ENCODE assay signal across 13 mouse cellular contexts in the genomic region with DNA sequence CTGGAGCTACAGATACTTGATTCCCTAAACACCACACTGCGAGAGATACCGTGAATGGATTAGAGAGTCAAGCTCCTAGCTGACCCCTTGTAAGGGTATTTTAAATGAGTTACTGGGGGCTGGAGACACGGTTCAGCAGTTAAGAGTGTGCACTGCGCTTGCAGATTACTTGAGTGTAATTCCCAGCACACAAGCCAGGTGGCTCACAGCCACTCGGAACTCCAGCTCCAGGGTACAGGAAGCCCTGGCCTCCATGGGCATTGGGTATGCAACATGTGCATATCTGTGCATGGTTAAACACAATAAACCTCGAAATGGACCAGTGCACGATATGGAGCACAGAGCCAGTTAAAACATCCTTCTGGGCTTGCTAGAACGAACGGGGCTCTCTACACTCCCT. TPM values are rescaled to one million over a fixed set of nuclear protein-coding genes. Genes with fewer than 3 reads are reported as not detected.
DNase-seq lines count a peak whose midpoint lies in the region; ATAC-seq and TF ChIP-seq lines count a peak whose summit lies in the region.
"Had no signal": no experiment of that assay in that cellular context is flagged by ENCODE, and none has a peak within 500 bp of the region (broad histone marks: within the 10 kb centered on the region; RNA-seq: fewer than 3 reads in every experiment).

No protein-coding gene starts in this region.

- dilution Hi-C loops in CH12.LX (cut with MboI; ENCODE audit: extremely low pct_ligation_motif_present, extremely low pct_unique_long_range_greater_than_20kb, low sequenced_read_pairs): no loop called here

- no peak overlapping the region for H3K27ac ChIP-seq in heart, embryonic 11.5 days (ENCODE audit: low read depth, low read length)
- H3K27ac ChIP-seq in liver, embryonic 14.5 days: no peak overlapping the region
- H3K27ac ChIP-seq in liver, embryonic 11.5 days (ENCODE audit: low read depth, low read length): no peak overlapping the region
- H3K27ac ChIP-seq in CH12.LX (ENCODE audit: insufficient read depth, low read depth): no peak overlapping the region
- H3K27ac ChIP-seq: lung, embryonic 15.5 days; midbrain, embryonic 15.5 days; neural tube, embryonic 15.5 days had no signal

- H3K27me3 ChIP-seq in heart, embryonic 11.5 days (ENCODE audit: control insufficient read depth, insufficient read depth, low read length): no peaks in the 10 kb centered on the region
- no peaks in the 10 kb centered on the region for H3K27me3 ChIP-seq in liver, embryonic 14.5 days (ENCODE audit: control insufficient read depth, insufficient read depth, low read length)
- no peaks in the 10 kb centered on the region for H3K27me3 ChIP-seq in liver, embryonic 11.5 days (replicated peaks; ENCODE audit: control insufficient read depth, insufficient read depth, low read length)
- H3K27me3 ChIP-seq in CH12.LX (replicated peaks): no peaks in the 10 kb centered on the region
- H3K27me3 ChIP-seq: lung, embryonic 15.5 days; midbrain, embryonic 15.5 days; neural tube, embryonic 15.5 days had no signal

- no peaks in the 10 kb centered on the region for H3K79me2 ChIP-seq in CH12.LX (replicated peaks; ENCODE audit: control insufficient read depth, extremely low read depth, insufficient read depth, poor library complexity, severe bottlenecking)

- no peak for ATAC-seq in heart, embryonic 11.5 days (replicated peaks; ENCODE audit: insufficient number of reproducible peaks, low FRiP score, low TSS enrichment)
- no peak for ATAC-seq in liver, embryonic 14.5 days (ENCODE audit: insufficient read depth)
- ATAC-seq in liver, embryonic 11.5 days (replicated peaks; ENCODE audit: low FRiP score): no peak
- no peak for ATAC-seq in cerebellum, adult (ENCODE audit: insufficient number of reproducible peaks, low FRiP score, low TSS enrichment)
- ATAC-seq: activated CD4-positive, CD25-positive, alpha-beta regulatory T cell, adult 4 months; midbrain, embryonic 15.5 days had no signal

- in situ Hi-C loops in CH12.LX (cut with MboI; ENCODE audit: low pct_ligation_motif_present, low pct_unique_long_range_greater_than_20kb, low sequenced_read_pairs): no loop called here

- no peak for TF ChIP-seq POLR2A in CH12.LX (IDR thresholded peaks at IDR 0.05; ENCODE audit: low read depth, low read length)

- TF ChIP-seq EP300 in liver, embryonic 14.5 days (IDR thresholded peaks at IDR 0.05; ENCODE audit: low read depth): no peak
- no peak for TF ChIP-seq EP300 in CH12.LX (IDR thresholded peaks at IDR 0.05; ENCODE audit: low read length)

- TF ChIP-seq RAD21 in CH12.LX (IDR thresholded peaks at IDR 0.05; ENCODE audit: low read depth, low read length): no peak

- H3K4me3 ChIP-seq in heart, embryonic 11.5 days (ENCODE audit: low read depth, low read length): no peak overlapping the region
- no peak overlapping the region for H3K4me3 ChIP-seq in liver, embryonic 14.5 days (ENCODE audit: insufficient read depth in 1 of 2, low read depth in 2 of 2, low read length in 2 of 2)
- H3K4me3 ChIP-seq in liver, embryonic 11.5 days (ENCODE audit: low read depth, low read length): no peak overlapping the region
- H3K4me3 ChIP-seq in CH12.LX (replicated peaks in 1 of 3; ENCODE audit: low read depth in 2 of 3, low read length in 2 of 3, poor library complexity in 1 of 3): no peak overlapping the region
- H3K4me3 ChIP-seq: lung, embryonic 15.5 days; midbrain, embryonic 15.5 days; neural tube, embryonic 15.5 days had no signal

- H3K4me1 ChIP-seq in heart, embryonic 11.5 days (ENCODE audit: control insufficient read depth, insufficient read depth, low read length): no peaks in the 10 kb centered on the region
- no peaks in the 10 kb centered on the region for H3K4me1 ChIP-seq in liver, embryonic 14.5 days (replicated peaks; ENCODE audit: control insufficient read depth in 2 of 2, insufficient read depth in 2 of 2, low read length in 1 of 2)
- no peaks in the 10 kb centered on the region for H3K4me1 ChIP-seq in liver, embryonic 11.5 days (replicated peaks; ENCODE audit: control insufficient read depth, insufficient read depth, low read length)
- H3K4me1 ChIP-seq in CH12.LX (ENCODE audit: control insufficient read depth in 1 of 2, insufficient read depth in 2 of 2): peaks cover 0 to 3% of the 10 kb centered on the region in 2 experiments; a peak in 1 of 4 replicates
- H3K4me1 ChIP-seq: lung, embryonic 15.5 days; midbrain, embryonic 15.5 days had no signal

- WGBS in heart, embryonic 11.5 days (ENCODE audit: insufficient replicate concordance): 77% methylated on average over 9 of the region's 9 CpGs
- WGBS in liver, embryonic 14.5 days (ENCODE audit: insufficient replicate concordance): 69% methylated on average over 9 of the region's 9 CpGs
- 81% methylated on average over 9 of the region's 9 CpGs for WGBS in liver, embryonic 11.5 days

- no peak overlapping the region for H3K9ac ChIP-seq in heart, embryonic 11.5 days (ENCODE audit: low read depth, low read length)
- H3K9ac ChIP-seq in liver, embryonic 14.5 days (replicated peaks): no peak overlapping the region
- no peak overlapping the region for H3K9ac ChIP-seq in liver, embryonic 11.5 days (ENCODE audit: low read depth, low read length)
- no peak overlapping the region for H3K9ac ChIP-seq in CH12.LX (ENCODE audit: insufficient read depth, low read depth)
- H3K9ac ChIP-seq: lung, embryonic 15.5 days; midbrain, embryonic 15.5 days; neural tube, embryonic 15.5 days had no signal

- peak; percentile 40 for DNase-seq in heart, postnatal 4 days
- DNase-seq in liver, embryonic 14.5 days (ENCODE audit: low read depth in 3 of 3, low spot score in 3 of 3): no peak
- DNase-seq in liver, embryonic 11.5 days (ENCODE audit: low spot score): no peak
- DNase-seq in CH12.LX (ENCODE audit: extremely low read depth) (no peak), ZHBTc4 (ENCODE audit: low read depth, low spot score) (peak; percentile 39)
- no peak for DNase-seq in layer of hippocampus, adult 8-10 months (ENCODE audit: low spot score in 2 of 2)

- no peak overlapping the region for H3K4me2 ChIP-seq in heart, embryonic 11.5 days
- H3K4me2 ChIP-seq in liver, embryonic 14.5 days (ENCODE audit: low read depth): no peak overlapping the region
- no peak overlapping the region for H3K4me2 ChIP-seq in liver, embryonic 11.5 days
- H3K4me2 ChIP-seq in CH12.LX (ENCODE audit: insufficient read depth, low read depth, poor library complexity, severe bottlenecking): no peak overlapping the region
- H3K4me2 ChIP-seq: lung, embryonic 15.5 days; midbrain, embryonic 15.5 days; neural tube, embryonic 15.5 days had no signal

- H3K9me3 ChIP-seq in heart, embryonic 11.5 days (replicated peaks; ENCODE audit: control insufficient read depth, low read length): no peaks in the 10 kb centered on the region
- H3K9me3 ChIP-seq in liver, embryonic 14.5 days (ENCODE audit: control insufficient read depth, low read length): no peaks in the 10 kb centered on the region
- no peaks in the 10 kb centered on the region for H3K9me3 ChIP-seq in liver, embryonic 11.5 days (ENCODE audit: control insufficient read depth, low read length)
- H3K9me3 ChIP-seq in CH12.LX (replicated peaks; ENCODE audit: low read length): no peaks in the 10 kb centered on the region
- H3K9me3 ChIP-seq: lung, embryonic 15.5 days; midbrain, embryonic 15.5 days; neural tube, embryonic 15.5 days had no signal

- H3K36me3 ChIP-seq in heart, embryonic 11.5 days (ENCODE audit: control insufficient read depth, insufficient read depth, low read length): peaks cover 8% of the 10 kb centered on the region
- no peaks in the 10 kb centered on the region for H3K36me3 ChIP-seq in liver, embryonic 14.5 days (replicated peaks; ENCODE audit: control insufficient read depth, insufficient read depth, low read depth)
- 0 out of 2 replicates have a peak, but pooled peaks cover 5% of the 10 kb centered on the region for H3K36me3 ChIP-seq in liver, embryonic 11.5 days (ENCODE audit: control insufficient read depth, insufficient read depth, low read length)
- peaks cover 0 to 80% of the 10 kb centered on the region in 2 experiments for H3K36me3 ChIP-seq in CH12.LX (replicated peaks in 1 of 2; ENCODE audit: control insufficient read depth in 1 of 2, insufficient read depth in 1 of 2, low read length in 1 of 2)

- TF ChIP-seq CTCF in liver, embryonic 14.5 days (IDR thresholded peaks at IDR 0.05; ENCODE audit: low read depth): peak; percentile 43
- peak in 1 of 2 experiments; percentile 21; a peak in 2 of 4 replicates for TF ChIP-seq CTCF in CH12.LX (conservative IDR thresholded peaks at IDR 0.05 in 1 of 2, IDR thresholded peaks at IDR 0.05 in 1 of 2; ENCODE audit: low read depth in 2 of 2, low read length in 2 of 2)

RNA-seq across cellular contexts. Expression of gene Gtf2ird1, which starts 44.9 kb away (rescaled TPM):
- 10 to 100 TPM; 59.8 to 60.3 TPM for total RNA-seq in heart, postnatal 4 days (2021)
- 49.0 and 55.7 TPM in 2 replicates for polyA plus RNA-seq in heart, embryonic 11.5 days (2014; fragmentation: Nextera tagmentation; extraction: Ambion mirVana)
- 7.5 and 7.9 TPM in 2 replicates for polyA plus RNA-seq in liver, embryonic 14.5 days (2012; rRNA removed)
- 8.4 and 9.7 TPM in 2 replicates for polyA plus RNA-seq in liver, embryonic 14.5 days (2014; fragmentation: Nextera tagmentation; extraction: Ambion mirVana)
- polyA plus RNA-seq in liver, embryonic 11.5 days (2014; fragmentation: Nextera tagmentation; extraction: Ambion mirVana): 46.7 and 51.8 TPM in 2 replicates
- 12.2 and 13.1 TPM in 2 replicates for total RNA-seq in CH12.LX (2012; rRNA removed)
- total RNA-seq in CH12.LX (2014; rRNA removed): 12.8 and 13.3 TPM in 2 replicates
- polyA plus RNA-seq in CH12.LX (2012; ENCODE audit: insufficient read length, low read depth): 32.0 and 39.0 TPM in 2 replicates
- total RNA-seq in layer of hippocampus, adult 8-10 months (2022): 10 to 100 TPM; 26.8 to 35.0 (median 32.8) TPM

RNA-seq across cellular contexts. Expression of gene Clip2, which starts 50.8 kb away (rescaled TPM):
- 10 to 100 TPM; 13.0 to 14.2 TPM for total RNA-seq in heart, postnatal 4 days (2021)
- 1.7 and 2.2 TPM in 2 replicates for polyA plus RNA-seq in heart, embryonic 11.5 days (2014; fragmentation: Nextera tagmentation; extraction: Ambion mirVana)
- 1.5 and 1.8 TPM in 2 replicates for polyA plus RNA-seq in liver, embryonic 14.5 days (2012; rRNA removed)
- polyA plus RNA-seq in liver, embryonic 14.5 days (2014; fragmentation: Nextera tagmentation; extraction: Ambion mirVana): 0.36 and 0.47 TPM in 2 replicates
- 1.4 and 1.7 TPM in 2 replicates for polyA plus RNA-seq in liver, embryonic 11.5 days (2014; fragmentation: Nextera tagmentation; extraction: Ambion mirVana)
- total RNA-seq in CH12.LX (2012; rRNA removed) (6.5 and 8.7 TPM in 2 replicates), CH12.LX (2014; rRNA removed) (4.7 and 5.4 TPM in 2 replicates)
- polyA plus RNA-seq in CH12.LX (2012; ENCODE audit: insufficient read length, low read depth): 15.7 and 16.7 TPM in 2 replicates
- total RNA-seq in layer of hippocampus, adult 8-10 months (2022): 100 to 1,000 TPM in 2 of 4 experiments, 10 to 100 TPM in 2; 92.3 to 109 (median 102) TPM

RNA-seq across cellular contexts. Expression of gene Syna, which starts 58.5 kb away (rescaled TPM):
- not detected for total RNA-seq in heart, postnatal 4 days (2021)
- polyA plus RNA-seq in heart, embryonic 11.5 days (2014; fragmentation: Nextera tagmentation; extraction: Ambion mirVana): not detected in 2 replicates
- polyA plus RNA-seq in liver, embryonic 14.5 days (2012; rRNA removed): not detected in 2 replicates
- not detected in 2 replicates for polyA plus RNA-seq in liver, embryonic 14.5 days (2014; fragmentation: Nextera tagmentation; extraction: Ambion mirVana)
- not detected in 2 replicates for polyA plus RNA-seq in liver, embryonic 11.5 days (2014; fragmentation: Nextera tagmentation; extraction: Ambion mirVana)
- total RNA-seq in CH12.LX (2012; rRNA removed) (0.08 and 0.13 TPM in 2 replicates), CH12.LX (2014; rRNA removed) (0.13 TPM in 1 of 2 replicates, not detected in the other)
- polyA plus RNA-seq in CH12.LX (2012; ENCODE audit: insufficient read length, low read depth): 2.3 and 4.0 TPM in 2 replicates
- total RNA-seq in layer of hippocampus, adult 8-10 months (2022): 1 to 10 TPM; 3.3 to 4.4 (median 3.7) TPM
- polyA plus RNA-seq: heart, embryonic 14.5 days had no signal

Comparison
In these comparisons a context has a peak if more than half of its experiments do, and no peak if none do; other contexts are left out.
1. DNase-seq: peak in heart, postnatal 4 days (single experiment) and ZHBTc4 (single experiment); none in liver, embryonic 14.5 days (0 of 3), liver, embryonic 11.5 days (single experiment), CH12.LX (single experiment) and layer of hippocampus, adult 8-10 months (0 of 2).